Mouse (Mus musculus): ENCODE measurements around the gene Gm5741.

- no peak for TF ChIP-seq CTCF (IDR thresholded peaks at IDR 0.05; ENCODE audit: low read depth)
- no peak for TF ChIP-seq EP300 (optimal IDR thresholded peaks at IDR 0.05)
Measured at GRCm38 (mm10) chr8:85071041-85071440, 3.3 kb upstream of the Gm5741 start.
